Mouse (Mus musculus): ENCODE measurements around the gene Col9a2. TPM values are rescaled to one million over a fixed set of nuclear protein-coding genes. Genes with fewer than 3 reads are reported as not detected.

Col9a2 gene
- polyA plus RNA-seq, 1 experiment = 11.1 TPM

- peaks cover 3% of the 10 kb centered on the region; the same call in 1 of the 2 replicates for H3K4me1 ChIP-seq (ENCODE audit: control insufficient read depth, insufficient read depth, low read length)
- no peaks in the 10 kb centered on the region for H3K27me3 ChIP-seq (ENCODE audit: control insufficient read depth, insufficient read depth, low read length)
- H3K4me3 ChIP-seq (replicated peaks; ENCODE audit: insufficient read depth, low read depth, low read length) = peak overlapping the region; percentile 81
- TF ChIP-seq CTCF (IDR thresholded peaks at IDR 0.05; ENCODE audit: borderline replicate concordance, insufficient read depth, low read depth, low read length) (no peak), POLR2A (IDR thresholded peaks at IDR 0.05; ENCODE audit: borderline replicate concordance, insufficient read depth, low read length) (no peak)
- no peak overlapping the region for H3K27ac ChIP-seq (ENCODE audit: insufficient read depth, low read length)
- DNase-seq = no peak
- WGBS = 56% methylated on average over 7 of the region's 7 CpGs
These were observed 23.9 kb upstream of the Col9a2 start for GRCm38 (mm10) chr4:121015268-121015659.

DNA sequence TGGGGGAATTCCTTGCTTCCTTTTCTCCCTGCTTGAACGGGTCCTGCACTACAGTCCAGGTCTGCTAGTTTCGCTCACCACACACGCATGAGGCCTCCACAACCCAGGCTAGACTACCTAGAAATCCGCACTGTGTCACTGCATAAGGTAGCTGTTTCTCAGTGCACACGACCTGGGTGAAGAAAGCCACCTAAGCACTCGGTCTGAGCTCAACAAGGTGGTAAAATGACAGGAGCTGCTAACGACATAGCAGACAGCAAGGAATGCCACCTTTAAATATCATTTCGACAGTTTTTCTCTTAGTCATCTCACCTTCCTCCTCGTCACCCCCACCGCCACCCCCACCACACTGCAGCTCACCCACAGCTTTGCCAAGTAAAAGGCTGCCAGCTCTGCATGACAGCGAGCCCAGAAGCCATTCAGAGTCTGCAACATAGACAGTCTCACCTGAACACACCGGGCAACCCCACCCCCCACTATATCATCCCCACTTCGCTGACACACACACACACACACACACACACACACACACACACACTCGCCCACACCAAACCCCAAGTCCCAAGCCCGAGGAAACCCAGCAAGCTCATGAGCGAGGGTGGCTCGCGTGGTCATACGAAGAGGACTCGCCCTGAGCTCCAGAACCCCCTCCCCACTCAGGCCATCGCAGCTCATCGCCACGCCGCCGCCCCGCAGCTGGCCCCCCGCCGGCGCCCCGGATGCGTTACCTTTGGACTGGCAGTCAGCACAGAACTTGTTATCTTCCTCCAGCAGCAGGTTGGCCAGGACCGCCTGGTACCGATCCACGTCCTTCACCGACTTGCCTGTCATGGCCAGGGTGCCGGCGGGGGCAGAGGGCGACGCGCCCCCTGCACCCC, 22.9 kb upstream of the Col9a2 start:
- no peak for TF ChIP-seq CTCF (IDR thresholded peaks at IDR 0.05; ENCODE audit: borderline replicate concordance, insufficient read depth, low read depth, low read length)
- no peak for TF ChIP-seq POLR2A (IDR thresholded peaks at IDR 0.05; ENCODE audit: borderline replicate concordance, insufficient read depth, low read length)
- peak overlapping the region; percentile 81 for H3K4me3 ChIP-seq (replicated peaks; ENCODE audit: insufficient read depth, low read depth, low read length)
- no peaks in the 10 kb centered on the region; the same call in 1 of the 2 replicates for H3K4me1 ChIP-seq (ENCODE audit: control insufficient read depth, insufficient read depth, low read length)
- peak overlapping the region; percentile 60 for H3K27ac ChIP-seq (ENCODE audit: insufficient read depth, low read length)
- H3K27me3 ChIP-seq (ENCODE audit: control insufficient read depth, insufficient read depth, low read length) = no peaks in the 10 kb centered on the region
- under 1% methylated on average over 39 of the region's 40 CpGs for WGBS
- DNase-seq = peak; percentile 73 to 79

DNA sequence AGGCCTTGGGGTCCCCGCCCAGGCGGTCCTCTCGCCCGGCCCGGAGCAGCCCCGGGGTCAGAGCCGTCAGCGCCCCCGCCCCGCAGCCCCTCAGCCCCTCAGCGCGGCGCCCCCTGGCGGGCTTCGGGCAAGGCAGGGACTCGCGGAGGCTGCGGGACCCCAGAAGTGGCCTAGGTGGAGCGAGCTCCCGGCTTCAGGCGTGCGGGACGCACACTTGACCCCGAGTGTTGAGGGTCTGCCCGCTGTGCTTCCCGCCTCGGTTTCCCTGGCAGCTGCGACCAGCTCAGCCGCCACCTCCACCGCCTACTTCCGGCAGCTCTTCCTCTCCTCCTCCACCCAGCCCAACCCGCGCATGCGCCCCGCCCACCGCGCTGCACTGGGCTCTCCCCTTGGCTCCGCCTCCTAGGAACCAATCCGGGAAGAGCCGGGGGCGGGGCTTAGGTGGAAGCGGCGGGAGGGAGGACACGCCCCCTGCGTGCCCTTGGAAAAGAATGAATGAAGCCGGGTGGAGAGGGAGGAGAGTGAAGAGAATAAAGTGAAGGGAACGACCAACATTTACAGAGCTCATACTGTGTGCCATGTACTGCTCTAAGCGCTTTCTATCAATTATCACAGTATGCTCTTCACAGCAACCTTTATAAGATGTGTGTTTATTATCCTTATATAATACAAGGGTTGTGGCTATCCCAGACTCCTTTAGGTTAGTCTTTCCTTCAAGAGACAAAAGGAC, 22.1 kb upstream of the Col9a2 start, which contains the start of gene Smap2:
Gene Smap2, minus strand, starts transcription at position 320 of the 730 bp plus-strand sequence.
- Histone ChIP-seq H3K4me3 (replicated peaks; ENCODE audit: insufficient read depth, low read depth, low read length) (peak within 1 kb of the TSS; percentile 81), H3K4me1 (ENCODE audit: control insufficient read depth, insufficient read depth, low read length) (no peaks in the 10 kb centered on the region; the same call in 1 of the 2 replicates), H3K27me3 (ENCODE audit: control insufficient read depth, insufficient read depth, low read length) (no peaks in the 10 kb centered on the region), H3K27ac (ENCODE audit: insufficient read depth, low read length) (peak within 1 kb of the TSS; percentile 60)
- peak; percentile 98 for DNase-seq
- under 1% methylated on average over 47 of the region's 48 CpGs for WGBS
- TF ChIP-seq CTCF (IDR thresholded peaks at IDR 0.05; ENCODE audit: borderline replicate concordance, insufficient read depth, low read depth, low read length) = peak; percentile 40; the same call in 1 of the 2 replicates
- TF ChIP-seq POLR2A (IDR thresholded peaks at IDR 0.05; ENCODE audit: borderline replicate concordance, insufficient read depth, low read length) = peak; percentile 87

DNA sequence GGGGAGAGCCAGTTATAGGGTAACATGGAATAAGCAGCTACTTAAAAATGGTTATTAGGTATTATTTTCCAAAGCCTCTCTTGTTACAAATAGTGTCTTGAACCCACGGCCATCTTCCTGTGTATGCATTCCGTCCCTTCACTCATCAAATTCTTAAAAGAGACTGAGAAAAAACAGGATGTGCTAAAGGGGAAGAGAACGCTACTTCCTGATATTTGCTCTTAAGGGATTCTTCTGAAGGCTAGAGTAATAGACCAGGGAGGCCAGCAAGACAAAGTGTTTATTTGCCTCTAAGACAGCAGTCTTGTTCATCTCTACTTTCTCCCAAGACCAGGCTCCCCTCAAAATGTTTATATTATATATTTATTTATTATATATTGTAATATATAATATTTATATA, 20.9 kb upstream of the Col9a2 start:
- H3K27me3 ChIP-seq (ENCODE audit: control insufficient read depth, insufficient read depth, low read length) = no peaks in the 10 kb centered on the region

DNA sequence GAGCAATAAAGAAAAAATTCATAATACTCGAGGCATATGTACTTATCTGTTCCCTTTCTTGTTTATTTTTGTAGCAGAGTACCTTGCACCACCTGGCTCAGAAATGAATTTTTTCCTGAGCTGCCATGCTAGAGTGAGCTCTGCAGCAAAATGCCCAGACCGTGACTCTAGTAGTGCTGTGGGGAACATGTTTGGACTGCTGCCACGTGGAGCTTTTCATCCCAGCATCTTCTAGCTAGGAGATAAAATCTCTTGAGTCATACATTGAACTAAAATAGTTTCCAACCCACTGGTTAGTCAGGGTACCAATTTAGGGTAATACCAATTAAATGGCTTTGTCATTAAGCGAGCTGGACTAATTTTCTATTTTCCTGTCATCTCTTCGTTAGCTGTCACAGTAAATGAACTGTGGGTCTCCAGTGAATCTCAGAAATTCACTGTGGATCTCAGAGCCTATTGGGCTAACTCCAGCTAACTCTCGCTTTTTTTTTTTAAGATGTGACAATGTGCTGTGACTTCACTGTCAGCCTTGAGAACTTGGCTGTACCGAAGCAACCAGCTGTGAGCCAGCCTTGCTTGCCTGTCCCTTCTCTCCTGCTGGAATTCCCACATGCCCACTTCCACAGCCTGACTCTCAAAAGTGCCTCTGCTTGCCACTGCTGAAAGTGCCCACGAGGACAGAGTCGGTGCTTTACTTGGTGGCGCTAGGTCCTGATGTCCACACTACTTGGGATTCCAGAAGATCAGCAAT, 19.0 kb upstream of the Col9a2 start:
- TF ChIP-seq POLR2A (IDR thresholded peaks at IDR 0.05; ENCODE audit: borderline replicate concordance, insufficient read depth, low read length) (no peak), CTCF (IDR thresholded peaks at IDR 0.05; ENCODE audit: borderline replicate concordance, insufficient read depth, low read depth, low read length) (no peak)
- DNase-seq = no peak
- 44% methylated on average over 10 of the region's 10 CpGs for WGBS

More for the DNA sequence above, 20.9 kb upstream of the Col9a2 start:
- TF ChIP-seq POLR2A (IDR thresholded peaks at IDR 0.05; ENCODE audit: borderline replicate concordance, insufficient read depth, low read length) (no peak), CTCF (IDR thresholded peaks at IDR 0.05; ENCODE audit: borderline replicate concordance, insufficient read depth, low read depth, low read length) (no peak)
- 92% methylated on average over 3 of the region's 3 CpGs for WGBS
- no peaks in the 10 kb centered on the region; the same call in 1 of the 2 replicates for H3K4me1 ChIP-seq (ENCODE audit: control insufficient read depth, insufficient read depth, low read length)
- no peak overlapping the region for H3K27ac ChIP-seq (ENCODE audit: insufficient read depth, low read length)
- DNase-seq = no peak
- H3K4me3 ChIP-seq (replicated peaks; ENCODE audit: insufficient read depth, low read depth, low read length) = no peak overlapping the region

DNA sequence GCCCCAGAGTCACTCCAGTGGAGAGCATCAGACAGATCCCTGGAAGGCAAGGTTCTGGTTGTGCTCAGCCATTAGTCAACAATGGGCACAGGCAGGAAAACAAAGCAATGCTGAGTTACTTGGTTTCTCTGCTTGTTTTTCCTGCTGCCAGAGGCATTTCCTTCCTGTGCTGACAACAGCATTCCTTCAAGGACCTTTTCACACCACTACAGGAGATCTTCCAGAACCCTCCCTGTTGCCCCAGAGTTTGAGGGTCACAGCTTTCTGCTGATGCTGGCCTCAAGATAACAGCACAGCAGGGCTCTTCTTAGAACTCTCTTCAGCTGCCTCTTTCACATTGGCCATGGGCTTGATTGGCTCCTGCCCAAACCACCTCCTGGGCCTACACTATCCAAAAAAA, 17.3 kb upstream of the Col9a2 start:
- no peak overlapping the region for H3K4me3 ChIP-seq (replicated peaks; ENCODE audit: insufficient read depth, low read depth, low read length)
- H3K27ac ChIP-seq (ENCODE audit: insufficient read depth, low read length) = no peak overlapping the region
- TF ChIP-seq CTCF (IDR thresholded peaks at IDR 0.05; ENCODE audit: borderline replicate concordance, insufficient read depth, low read depth, low read length) (no peak), POLR2A (IDR thresholded peaks at IDR 0.05; ENCODE audit: borderline replicate concordance, insufficient read depth, low read length) (no peak)
- no peaks in the 10 kb centered on the region for H3K27me3 ChIP-seq (ENCODE audit: control insufficient read depth, insufficient read depth, low read length)
- no peak for DNase-seq
- H3K4me1 ChIP-seq (ENCODE audit: control insufficient read depth, insufficient read depth, low read length) = no peaks in the 10 kb centered on the region

More for the DNA sequence above, 19.0 kb upstream of the Col9a2 start:
- Histone ChIP-seq H3K27ac (ENCODE audit: insufficient read depth, low read length) (no peak overlapping the region), H3K4me3 (replicated peaks; ENCODE audit: insufficient read depth, low read depth, low read length) (no peak overlapping the region), H3K4me1 (ENCODE audit: control insufficient read depth, insufficient read depth, low read length) (no peaks in the 10 kb centered on the region; the same call in 1 of the 2 replicates), H3K27me3 (ENCODE audit: control insufficient read depth, insufficient read depth, low read length) (no peaks in the 10 kb centered on the region)

DNA sequence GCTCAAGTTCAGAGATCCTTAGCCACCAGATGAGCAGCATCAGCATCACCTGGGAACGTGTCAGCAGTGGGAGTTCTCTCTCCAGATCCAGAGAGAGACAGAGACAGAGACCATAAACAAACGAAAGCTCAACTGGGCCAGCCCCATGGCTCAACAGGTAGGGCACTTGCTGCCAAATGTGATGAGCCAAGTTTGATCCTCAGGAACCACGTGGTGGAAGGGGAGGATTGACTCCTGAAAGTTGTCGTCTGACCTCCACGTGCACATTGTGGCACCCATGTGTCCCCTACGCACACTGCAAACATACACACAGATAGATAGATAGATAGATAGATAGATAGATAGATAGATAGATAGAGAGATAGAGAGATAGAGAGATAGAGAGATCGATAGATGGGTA, 15.7 kb upstream of the Col9a2 start:
- H3K4me1 ChIP-seq (ENCODE audit: control insufficient read depth, insufficient read depth, low read length) = no peaks in the 10 kb centered on the region
- no peaks in the 10 kb centered on the region for H3K27me3 ChIP-seq (ENCODE audit: control insufficient read depth, insufficient read depth, low read length)
- DNase-seq = no peak
- H3K27ac ChIP-seq (ENCODE audit: insufficient read depth, low read length) = no peak overlapping the region
- TF ChIP-seq CTCF (IDR thresholded peaks at IDR 0.05; ENCODE audit: borderline replicate concordance, insufficient read depth, low read depth, low read length) = no peak
- TF ChIP-seq POLR2A (IDR thresholded peaks at IDR 0.05; ENCODE audit: borderline replicate concordance, insufficient read depth, low read length) = no peak
- H3K4me3 ChIP-seq (replicated peaks; ENCODE audit: insufficient read depth, low read depth, low read length) = no peak overlapping the region
- 83% methylated on average over 7 of the region's 7 CpGs for WGBS
